Mouse (Mus musculus) liver, postnatal 0 days (tissue): ENCODE data around the gene Lypd5.
"Not testable (repeated sequence)": the region's sequence is repeated elsewhere in the genome, so short reads cannot be mapped to it uniquely, and the experiment has no call there.

Experiments used
- CTCF ChIP-seq: sonication (generic); IDR thresholded peaks from 2 replicates; pipeline ENCODE4 v1.5.1; 2016; ENCODE audit warnings: antibody characterized with exemption, low read depth
- EP300 ChIP-seq: IDR thresholded peaks from 2 replicates; pipeline ENCODE4 v1.6.1; 2016; ENCODE audit warnings: antibody characterized with exemption, low read depth, mild to moderate bottlenecking

DNA sequence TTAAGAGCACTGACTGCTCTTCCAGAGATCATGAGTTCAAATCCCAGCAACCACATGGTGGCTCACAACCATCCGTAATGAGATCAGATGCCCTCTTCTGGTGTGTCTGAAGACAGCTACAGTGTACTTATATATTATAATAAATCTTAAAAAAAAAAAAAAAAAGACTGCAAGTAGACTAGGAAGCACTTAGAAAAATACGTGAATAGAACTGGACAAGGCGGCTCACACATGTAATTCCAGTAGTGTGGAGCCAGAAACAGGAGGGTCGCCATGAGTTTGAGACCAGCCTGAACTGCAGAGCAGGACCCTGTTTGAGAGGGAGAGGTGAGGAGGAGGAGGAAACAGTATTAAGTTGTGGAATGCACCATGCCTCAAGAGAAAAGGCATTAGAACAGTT lies 51.5 kb downstream of the Lypd5 start:
- TF ChIP-seq CTCF, EP300: not testable (repeated sequence)
